8 mouse cellular contexts compared by ENCODE assay signal in the genomic region with DNA sequence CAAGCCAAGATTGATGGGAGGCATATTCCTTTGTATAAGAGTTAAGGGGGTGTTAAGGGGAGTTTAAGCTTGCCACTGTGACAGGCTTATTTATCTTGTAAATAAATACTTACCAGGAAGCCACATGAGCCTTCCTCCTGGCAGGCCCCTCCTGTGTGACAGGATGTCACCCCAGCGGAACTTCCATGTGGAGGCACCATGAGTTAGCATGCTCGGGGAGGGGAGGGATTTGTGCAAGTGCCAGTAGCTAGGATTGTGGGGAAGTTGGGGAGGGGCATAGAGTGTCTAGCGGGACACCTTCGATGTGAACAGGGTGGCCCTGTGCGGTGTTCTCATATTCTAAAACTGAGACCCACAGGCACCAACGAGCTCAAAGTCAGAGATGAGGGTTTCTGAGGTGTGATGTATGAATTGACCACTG.
DNase-seq lines count a peak whose midpoint lies in the region; ATAC-seq and TF ChIP-seq lines count a peak whose summit lies in the region.

No protein-coding gene starts in this region.

- no peak overlapping the region for H3K4me3 ChIP-seq in hindbrain, embryonic 11.5 days (ENCODE audit: low read depth, low read length)
- no peak overlapping the region for H3K4me3 ChIP-seq in hindbrain, embryonic 10.5 days
- no peak overlapping the region for H3K4me3 ChIP-seq in hindbrain, embryonic 13.5 days
- H3K4me3 ChIP-seq in kidney, postnatal 0 days (replicated peaks; ENCODE audit: low read depth, low read length), result no peak overlapping the region
- H3K4me3 ChIP-seq in midbrain, embryonic 13.5 days (replicated peaks), result no peak overlapping the region
- H3K4me3 ChIP-seq in heart, adult 2 months, result no peak overlapping the region

- ATAC-seq in hindbrain, embryonic 11.5 days (ENCODE audit: low FRiP score), result peak; percentile 74
- peak; percentile 60; the same call in 1 of the 2 replicates for ATAC-seq in hindbrain, embryonic 13.5 days (ENCODE audit: low FRiP score)
- peak; percentile 36; the same call in 1 of the 2 replicates for ATAC-seq in kidney, postnatal 0 days (replicated peaks; ENCODE audit: low FRiP score, low read depth)
- peak; percentile 68 for ATAC-seq in midbrain, embryonic 13.5 days

- TF ChIP-seq CTCF in kidney, postnatal 0 days (IDR thresholded peaks at IDR 0.05; ENCODE audit: low read depth), result no peak
- TF ChIP-seq CTCF in heart, adult 2 months (IDR thresholded peaks at IDR 0.05), result no peak

- no peak for DNase-seq in hindbrain, embryonic 11.5 days (ENCODE audit: low spot score)
- no peak for DNase-seq in hindbrain, embryonic 10.5 days (ENCODE audit: low spot score)
- DNase-seq in kidney, postnatal 0 days (ENCODE audit: low spot score), result peak; percentile 74
- DNase-seq in c-Kit-positive CD71-positive TER-119-positive erythroid progenitor cells, embryonic 14.5 days (ENCODE audit: low spot score), result no peak
- no peak for DNase-seq in heart, adult 2 months
- no peak for DNase-seq in gastrocnemius, postnatal 4 days (ENCODE audit: low spot score in 2 of 2)

- no peak overlapping the region for H3K9ac ChIP-seq in hindbrain, embryonic 11.5 days (ENCODE audit: low read depth, low read length)
- H3K9ac ChIP-seq in hindbrain, embryonic 13.5 days, result no peak overlapping the region
- no peak overlapping the region for H3K9ac ChIP-seq in kidney, postnatal 0 days (ENCODE audit: low read depth, low read length)
- H3K9ac ChIP-seq in midbrain, embryonic 13.5 days (replicated peaks), result no peak overlapping the region
- no peak overlapping the region for H3K9ac ChIP-seq in heart, adult 2 months (ENCODE audit: low read depth, low read length)

- WGBS in hindbrain, embryonic 11.5 days, result 69% methylated on average over 6 of the region's 6 CpGs
- WGBS in hindbrain, embryonic 10.5 days, result 84% methylated on average over 6 of the region's 6 CpGs
- WGBS in hindbrain, embryonic 13.5 days, result 58% methylated on average over 6 of the region's 6 CpGs
- 39% methylated on average over 6 of the region's 6 CpGs for WGBS in kidney, postnatal 0 days
- 75% methylated on average over 6 of the region's 6 CpGs for WGBS in midbrain, embryonic 13.5 days
- 61% methylated on average over 6 of the region's 6 CpGs for WGBS in heart, adult 2 months

- no peaks in the 10 kb centered on the region for H3K27me3 ChIP-seq in hindbrain, embryonic 11.5 days (ENCODE audit: control insufficient read depth, insufficient read depth, low read length)
- H3K27me3 ChIP-seq in hindbrain, embryonic 10.5 days (ENCODE audit: insufficient read depth, poor library complexity, severe bottlenecking), result peaks cover 5% of the 10 kb centered on the region; the same call in 1 of the 2 replicates
- no peaks in the 10 kb centered on the region for H3K27me3 ChIP-seq in hindbrain, embryonic 13.5 days
- no peaks in the 10 kb centered on the region for H3K27me3 ChIP-seq in kidney, postnatal 0 days (ENCODE audit: insufficient read depth, low read length)
- no peaks in the 10 kb centered on the region for H3K27me3 ChIP-seq in midbrain, embryonic 13.5 days
- no peaks in the 10 kb centered on the region for H3K27me3 ChIP-seq in heart, adult 2 months (ENCODE audit: control insufficient read depth, insufficient read depth, low read length)

- no peaks in the 10 kb centered on the region for H3K4me1 ChIP-seq in hindbrain, embryonic 11.5 days (replicated peaks; ENCODE audit: control insufficient read depth, insufficient read depth, low read length)
- H3K4me1 ChIP-seq in hindbrain, embryonic 10.5 days (replicated peaks), result peaks cover 23% of the 10 kb centered on the region
- peaks cover 29% of the 10 kb centered on the region for H3K4me1 ChIP-seq in hindbrain, embryonic 13.5 days (replicated peaks)
- H3K4me1 ChIP-seq in kidney, postnatal 0 days (replicated peaks; ENCODE audit: insufficient read depth, low read length), result no peaks in the 10 kb centered on the region
- peaks cover 17% of the 10 kb centered on the region for H3K4me1 ChIP-seq in midbrain, embryonic 13.5 days (replicated peaks)
- no peaks in the 10 kb centered on the region for H3K4me1 ChIP-seq in heart, adult 2 months (ENCODE audit: control insufficient read depth, insufficient read depth, low read length)

- no peak for TF ChIP-seq POLR2A in heart, adult 2 months (IDR thresholded peaks at IDR 0.05; ENCODE audit: insufficient read depth, low read depth, low read length)

- H3K36me3 ChIP-seq in hindbrain, embryonic 11.5 days (ENCODE audit: control insufficient read depth, insufficient read depth, low read length), result no peaks in the 10 kb centered on the region
- no peaks in the 10 kb centered on the region for H3K36me3 ChIP-seq in hindbrain, embryonic 10.5 days
- H3K36me3 ChIP-seq in hindbrain, embryonic 13.5 days, result no peaks in the 10 kb centered on the region
- H3K36me3 ChIP-seq in kidney, postnatal 0 days (ENCODE audit: insufficient read depth, low read length), result no peaks in the 10 kb centered on the region
- H3K36me3 ChIP-seq in midbrain, embryonic 13.5 days, result no peaks in the 10 kb centered on the region
- H3K36me3 ChIP-seq in heart, adult 2 months (ENCODE audit: control insufficient read depth, insufficient read depth, low read length), result no peaks in the 10 kb centered on the region

- H3K9me3 ChIP-seq in hindbrain, embryonic 11.5 days (ENCODE audit: control insufficient read depth, low read length), result no peaks in the 10 kb centered on the region
- H3K9me3 ChIP-seq in hindbrain, embryonic 10.5 days, result no peaks in the 10 kb centered on the region
- no peaks in the 10 kb centered on the region for H3K9me3 ChIP-seq in hindbrain, embryonic 13.5 days
- H3K9me3 ChIP-seq in kidney, postnatal 0 days (replicated peaks; ENCODE audit: low read length), result no peaks in the 10 kb centered on the region
- no peaks in the 10 kb centered on the region for H3K9me3 ChIP-seq in midbrain, embryonic 13.5 days

- TF ChIP-seq EP300 in heart, adult 2 months (IDR thresholded peaks at IDR 0.05; ENCODE audit: insufficient read depth, low read depth, low read length), result no peak

- H3K27ac ChIP-seq in hindbrain, embryonic 11.5 days (ENCODE audit: low read depth, low read length), result 0 out of 2 replicates have a peak overlapping the region, but pooled peaks have one; percentile 51
- no peak overlapping the region for H3K27ac ChIP-seq in hindbrain, embryonic 10.5 days
- peak overlapping the region; percentile 74 for H3K27ac ChIP-seq in hindbrain, embryonic 13.5 days
- H3K27ac ChIP-seq in kidney, postnatal 0 days, result no peak overlapping the region
- peak overlapping the region; percentile 62 for H3K27ac ChIP-seq in midbrain, embryonic 13.5 days
- no peak overlapping the region for H3K27ac ChIP-seq in heart, adult 2 months

- H3K79me2 ChIP-seq in heart, adult 2 months (replicated peaks; ENCODE audit: control insufficient read depth, insufficient read depth, low read length), result no peaks in the 10 kb centered on the region

- H3K4me2 ChIP-seq in hindbrain, embryonic 11.5 days (replicated peaks; ENCODE audit: low read depth, low read length), result no peak overlapping the region
- H3K4me2 ChIP-seq in hindbrain, embryonic 13.5 days, result no peak overlapping the region
- H3K4me2 ChIP-seq in kidney, postnatal 0 days (ENCODE audit: low read length), result no peak overlapping the region
- H3K4me2 ChIP-seq in midbrain, embryonic 13.5 days (replicated peaks), result no peak overlapping the region

- intact Hi-C loops in heart, adult 2 months (cut with DNase I), result no loop called here

Comparison
In these comparisons a context has a peak if more than half of its experiments do, and no peak if none do; other contexts are left out.
1. H3K27ac ChIP-seq: peak in hindbrain, embryonic 11.5 days (single experiment), hindbrain, embryonic 13.5 days (single experiment) and midbrain, embryonic 13.5 days (single experiment); none in hindbrain, embryonic 10.5 days (single experiment), kidney, postnatal 0 days (single experiment) and heart, adult 2 months (single experiment).
2. Peak in every context shown above with its lines, with median percentiles within 50 percentile points of each other: ATAC-seq.